Mouse (Mus musculus) neural tube, embryonic 11.5 days (tissue): ENCODE results near the gene Clta. TPM values are rescaled to one million over a fixed set of nuclear protein-coding genes. Genes with fewer than 3 reads are reported as not detected.

Experiments used
- ATAC-seq: fragments of 200-750 bp; cut with Nextera tagmentation; 2 replicates; pipeline ENCODE4 v1.8.0; 2017; ENCODE audit warnings: moderate number of reproducible peaks, mild to moderate bottlenecking, moderate TSS enrichment, moderate library complexity; ENCODE audit not compliant: insufficient read depth, low FRiP score, low TSS enrichment
- DNase-seq: peaks from one replicate; pipeline ENCODE4 v3.0.0-alpha.2; 2015; ENCODE audit warnings: low spot score
- H3K27ac ChIP-seq: fragments of 300-500 bp; sonication (generic); 2 replicates; pipeline ENCODE4 v1.5.1; 2014; ENCODE audit warnings: low read depth, mild to moderate bottlenecking, low read length
- H3K27me3 ChIP-seq: fragments of 300-500 bp; sonication (generic); 2 replicates; pipeline ENCODE4 v1.6.1; 2014; ENCODE audit warnings: mild to moderate bottlenecking, low read length, mixed read lengths; ENCODE audit not compliant: control insufficient read depth, insufficient read depth
- H3K36me3 ChIP-seq: fragments of 300-500 bp; sonication (generic); 2 replicates; pipeline ENCODE4 v1.6.1; 2014; ENCODE audit warnings: mild to moderate bottlenecking, low read length, moderate library complexity, mixed read lengths; ENCODE audit not compliant: control insufficient read depth, insufficient read depth
- H3K4me1 ChIP-seq: fragments of 300-500 bp; sonication (generic); 2 replicates; pipeline ENCODE4 v1.6.1; 2014; ENCODE audit warnings: low read length, mixed read lengths; ENCODE audit not compliant: control insufficient read depth, insufficient read depth
- H3K4me2 ChIP-seq: fragments of 300-500 bp; sonication (generic); 2 replicates; pipeline ENCODE4 v1.6.1; 2014; ENCODE audit warnings: low read depth, mild to moderate bottlenecking, moderate library complexity
- H3K4me3 ChIP-seq: fragments of 300-500 bp; sonication (generic); 2 replicates; pipeline ENCODE4 v1.5.1; 2014; ENCODE audit warnings: low read depth, low read length
- H3K9ac ChIP-seq: fragments of 300-500 bp; sonication (generic); 2 replicates; pipeline ENCODE4 v1.6.1; 2014; ENCODE audit warnings: mild to moderate bottlenecking, low read length
- H3K9me3 ChIP-seq: fragments of 300-500 bp; sonication (generic); 2 replicates; pipeline ENCODE4 v1.6.1; 2016; ENCODE audit warnings: low read length; ENCODE audit not compliant: control insufficient read depth
- WGBS: fragments of 180-500 bp; shearing (Covaris S2); extraction: QIAGEN DNeasy Blood & Tissue Kit; methylation state at CpG from one replicate; pipeline ENCODE4 v1.1.7; 2014; 5-methylcytosine and 5-hydroxymethylcytosine counted together
- polyA plus RNA-seq: library from polyadenylated mRNA; unstranded; fragments of >200 nt; fragmentation: Nextera tagmentation; extraction: Ambion mirVana; gene quantifications from 2 replicates; pipeline ENCODE4 v1.2.1, GENCODE M21; 2014

Gene Clta
- polyA plus RNA-seq, 1 experiment from 2014 or later, result 257 TPM

- no peaks in the 10 kb centered on the region for H3K4me1 ChIP-seq
- H3K4me2 ChIP-seq, result no peak overlapping the region
- no peaks in the 10 kb centered on the region for H3K36me3 ChIP-seq
- no peak overlapping the region for H3K4me3 ChIP-seq
- no peak for DNase-seq
- H3K27ac ChIP-seq, result no peak overlapping the region
- no peak overlapping the region for H3K9ac ChIP-seq
- H3K9me3 ChIP-seq, result no peaks in the 10 kb centered on the region
- ATAC-seq, result no peak
- WGBS, result 93% methylated on average over 19 of the region's 19 CpGs
- H3K27me3 ChIP-seq, result no peaks in the 10 kb centered on the region
Observed at GRCm38 (mm10) chr4:43984326-43984725, 19.9 kb upstream of the Clta start.

GRCm38 (mm10) chr4:43988976-43989375, 15.3 kb upstream of the Clta start:
- no peak overlapping the region for H3K4me3 ChIP-seq
- H3K27me3 ChIP-seq, result no peaks in the 10 kb centered on the region
- ATAC-seq, result no peak
- no peaks in the 10 kb centered on the region for H3K36me3 ChIP-seq
- WGBS, result 84% methylated on average over 3 of the region's 3 CpGs
- no peak overlapping the region for H3K27ac ChIP-seq
- no peaks in the 10 kb centered on the region for H3K4me1 ChIP-seq
- H3K9ac ChIP-seq, result no peak overlapping the region
- H3K4me2 ChIP-seq, result no peak overlapping the region
- no peaks in the 10 kb centered on the region for H3K9me3 ChIP-seq
- no peak for DNase-seq

GRCm38 (mm10) chr4:43993072-43993471, 11.2 kb upstream of the Clta start:
- H3K9me3 ChIP-seq, result no peaks in the 10 kb centered on the region
- H3K4me1 ChIP-seq, result no peaks in the 10 kb centered on the region
- H3K4me3 ChIP-seq, result no peak overlapping the region
- no peak for DNase-seq
- H3K9ac ChIP-seq, result no peak overlapping the region
- no peak for ATAC-seq
- H3K36me3 ChIP-seq, result no peaks in the 10 kb centered on the region
- WGBS, result 94% methylated on average over 11 of the region's 11 CpGs
- no peak overlapping the region for H3K4me2 ChIP-seq
- no peaks in the 10 kb centered on the region for H3K27me3 ChIP-seq
- H3K27ac ChIP-seq, result no peak overlapping the region

- no peak overlapping the region for H3K4me3 ChIP-seq
- WGBS, result 67% methylated on average over 2 of the region's 2 CpGs
- H3K4me1 ChIP-seq, result no peaks in the 10 kb centered on the region
Observed at GRCm38 (mm10) chr4:43994342-43994741, 9.9 kb upstream of the Clta start.

GRCm38 (mm10) chr4:44003622-44004021, 630 bp upstream of the Clta start:
- DNase-seq (no peak), ATAC-seq (no peak)
- H3K36me3 ChIP-seq, result no peaks in the 10 kb centered on the region
- no peaks in the 10 kb centered on the region for H3K27me3 ChIP-seq
- H3K9me3 ChIP-seq, result no peaks in the 10 kb centered on the region
- H3K9ac ChIP-seq, result no peak overlapping the region
- no peaks in the 10 kb centered on the region for H3K4me1 ChIP-seq
- 86% methylated on average over 6 of the region's 6 CpGs for whole genome bisulfite sequencing
- H3K27ac ChIP-seq, result no peak overlapping the region
- H3K4me3 ChIP-seq, result no peak overlapping the region
- no peak overlapping the region for H3K4me2 ChIP-seq

More at GRCm38 (mm10) chr4:43994342-43994741, 9.9 kb upstream of the Clta start:
- no peak overlapping the region for H3K27ac ChIP-seq
- DNase-seq (no peak), ATAC-seq (no peak)
- H3K4me2 ChIP-seq, result no peak overlapping the region
- H3K27me3 ChIP-seq, result no peaks in the 10 kb centered on the region
- H3K9me3 ChIP-seq, result no peaks in the 10 kb centered on the region
- H3K36me3 ChIP-seq, result no peaks in the 10 kb centered on the region
- H3K9ac ChIP-seq, result no peak overlapping the region

- Histone ChIP-seq H3K27me3 (no peaks in the 10 kb centered on the region), H3K4me3 (no peak overlapping the region), H3K4me2 (no peak overlapping the region), H3K9me3 (no peaks in the 10 kb centered on the region), H3K27ac (no peak overlapping the region), H3K36me3 (no peaks in the 10 kb centered on the region), H3K4me1 (no peaks in the 10 kb centered on the region), H3K9ac (no peak overlapping the region)
- DNase-seq (no peak), ATAC-seq (no peak)
- 67% methylated on average over 3 of the region's 3 CpGs for WGBS
Observed at GRCm38 (mm10) chr4:44004623-44005409, 564 bp downstream of the Clta start.

- 97% methylated on average over 1 of the region's 1 CpGs for WGBS
- DNase-seq (no peak), ATAC-seq (no peak)
- H3K4me1 ChIP-seq, result peaks cover 12% of the 10 kb centered on the region
- no peak overlapping the region for H3K27ac ChIP-seq
- no peaks in the 10 kb centered on the region for H3K9me3 ChIP-seq
- no peak overlapping the region for H3K4me2 ChIP-seq
- no peaks in the 10 kb centered on the region for H3K27me3 ChIP-seq
- H3K9ac ChIP-seq, result no peak overlapping the region
- H3K36me3 ChIP-seq, result no peaks in the 10 kb centered on the region
- H3K4me3 ChIP-seq, result no peak overlapping the region
Observed at GRCm38 (mm10) chr4:44010176-44010575, 5.9 kb downstream of the Clta start.

- WGBS, result 45% methylated on average over 2 of the region's 2 CpGs
- Histone ChIP-seq H3K9me3 (no peaks in the 10 kb centered on the region), H3K4me3 (no peak overlapping the region), H3K27me3 (no peaks in the 10 kb centered on the region), H3K4me1 (peaks cover 12% of the 10 kb centered on the region), H3K9ac (no peak overlapping the region), H3K27ac (no peak overlapping the region), H3K36me3 (no peaks in the 10 kb centered on the region), H3K4me2 (no peak overlapping the region)
- ATAC-seq (no peak), DNase-seq (no peak)
Observed at GRCm38 (mm10) chr4:44010893-44011292, 6.6 kb downstream of the Clta start.

- Histone ChIP-seq H3K4me1 (peaks cover 12% of the 10 kb centered on the region), H3K27ac (no peak overlapping the region), H3K27me3 (no peaks in the 10 kb centered on the region), H3K9ac (peak overlapping the region; percentile 51), H3K36me3 (no peaks in the 10 kb centered on the region), H3K4me3 (peak overlapping the region; percentile 96), H3K9me3 (no peaks in the 10 kb centered on the region), H3K4me2 (peak overlapping the region; percentile 67)
- WGBS, result 82% methylated on average over 3 of the region's 3 CpGs
- no peak for DNase-seq
- ATAC-seq, result no peak
Observed at GRCm38 (mm10) chr4:44011799-44012198, 7.5 kb downstream of the Clta start.
